Mouse (Mus musculus) layer of hippocampus, adult 9-10 months (tissue): ENCODE measurements at regions not wholly inside any gene's neighbourhood (a gene's known extent, or its start where the extent isn't known, plus 50 kb on each side); places are given as distances from the start of the nearest gene placed in this dataset.

ENCODE experiments used
- DNase-seq: peaks from one replicate; pipeline ENCODE4 v3.0.0; 2022; ENCODE audit warnings: low spot score

- DNase-seq = no peak
Measured at GRCm38 (mm10) chr12:27604061-27604679, 261.8 kb upstream of the Sox11 start.

- DNase-seq = no peak
Measured at GRCm38 (mm10) chr12:27599149-27599548, 256.8 kb upstream of the Sox11 start.

GRCm38 (mm10) chr12:27597878-27598277, 255.5 kb upstream of the Sox11 start:
- no peak for DNase-seq

GRCm38 (mm10) chr12:27597322-27597721, 254.9 kb upstream of the Sox11 start:
- DNase-seq = no peak

- no peak for DNase-seq
Measured at GRCm38 (mm10) chr12:27595576-27595975, 253.2 kb upstream of the Sox11 start.

GRCm38 (mm10) chr12:27593436-27593835, 251.1 kb upstream of the Sox11 start:
- DNase-seq = no peak

- no peak for DNase-seq
Measured at GRCm38 (mm10) chr12:27576109-27576700, 233.8 kb upstream of the Sox11 start.

GRCm38 (mm10) chr12:27575629-27576028, 233.3 kb upstream of the Sox11 start:
- DNase-seq = no peak

- DNase-seq = no peak
Measured at GRCm38 (mm10) chr12:27567250-27567649, 224.9 kb upstream of the Sox11 start.

GRCm38 (mm10) chr12:27565965-27566507, 223.7 kb upstream of the Sox11 start:
- no peak for DNase-seq

- DNase-seq = no peak
Measured at GRCm38 (mm10) chr12:27564641-27565306, 222.4 kb upstream of the Sox11 start.

GRCm38 (mm10) chr12:27563900-27564299, 221.5 kb upstream of the Sox11 start:
- DNase-seq = no peak

GRCm38 (mm10) chr12:27552809-27553208, 210.4 kb upstream of the Sox11 start:
- no peak for DNase-seq

GRCm38 (mm10) chr12:27538210-27538609, 195.8 kb upstream of the Sox11 start:
- DNase-seq = no peak

- DNase-seq = no peak
Measured at GRCm38 (mm10) chr12:27537507-27537906, 195.1 kb upstream of the Sox11 start.

- no peak for DNase-seq
Measured at GRCm38 (mm10) chr12:27537017-27537416, 194.6 kb upstream of the Sox11 start.

- no peak for DNase-seq
Measured at GRCm38 (mm10) chr12:27525604-27526003, 183.2 kb upstream of the Sox11 start.

GRCm38 (mm10) chr12:27513253-27513652, 170.9 kb upstream of the Sox11 start:
- DNase-seq = no peak

GRCm38 (mm10) chr12:27508226-27508560, 165.8 kb upstream of the Sox11 start:
- no peak for DNase-seq

GRCm38 (mm10) chr12:27507523-27508225, 165.3 kb upstream of the Sox11 start:
- DNase-seq = no peak

- DNase-seq = no peak
Measured at GRCm38 (mm10) chr12:27502716-27503486, 160.5 kb upstream of the Sox11 start.

- DNase-seq = no peak
Measured at GRCm38 (mm10) chr12:27500516-27500915, 158.1 kb upstream of the Sox11 start.
